Mouse (Mus musculus) fat pad, adult 2 months (tissue): ENCODE measurements around the gene Capza1.
"Not testable (repeated sequence)": the region's sequence is repeated elsewhere in the genome, so short reads cannot be mapped to it uniquely, and the experiment has no call there.

Source experiments
- DNase-seq: peaks from one replicate; pipeline ENCODE4 v3.0.0-alpha.2; 2011; ENCODE audit warnings: low read depth, low spot score; ENCODE audit errors: extremely low read depth

Capza1 gene

DNA sequence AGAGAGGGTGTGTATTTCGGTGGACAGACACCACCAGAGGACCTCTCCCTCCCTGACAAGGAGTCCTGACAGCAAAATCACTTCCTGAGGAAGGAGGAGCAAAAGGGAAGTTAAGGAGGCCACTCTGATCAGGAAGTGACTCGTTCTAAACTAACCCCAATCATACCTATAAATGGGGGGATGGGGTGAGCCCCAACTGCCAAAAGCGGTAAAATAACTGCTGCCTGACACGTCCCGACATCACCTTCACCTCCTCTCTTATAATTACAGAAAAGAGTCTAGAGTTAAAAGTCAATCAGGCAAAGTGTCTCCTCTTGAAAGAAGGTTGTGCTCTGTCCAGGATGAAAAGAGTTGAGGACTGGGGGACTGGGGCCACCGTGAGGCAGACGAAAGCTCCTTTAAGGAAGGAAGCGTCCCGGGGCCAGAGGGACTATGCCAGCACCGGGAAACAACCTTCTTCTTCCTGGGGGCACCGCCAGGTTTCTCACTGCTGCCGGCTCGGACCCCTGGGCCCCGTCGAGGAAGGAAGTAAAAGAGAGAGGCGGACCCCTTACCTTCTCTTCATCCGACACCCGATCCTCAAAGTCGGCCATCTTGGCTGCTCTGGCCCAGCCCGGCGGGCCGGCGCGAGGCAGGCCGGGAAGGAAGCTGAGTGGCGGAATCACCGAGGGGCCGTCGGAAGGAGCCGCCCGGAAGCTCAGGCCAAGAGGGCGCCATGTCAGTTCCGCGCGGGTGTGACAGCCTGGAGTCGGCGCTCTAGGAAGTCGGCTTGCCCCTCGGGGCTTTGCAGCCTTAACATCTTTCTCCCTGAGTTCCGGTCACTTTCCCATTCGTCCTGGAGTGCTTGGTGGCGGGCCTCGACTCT, at the start of gene Capza1, which contains the start of gene St7l:
Capza1 (minus strand) TSS at position 720 of the 865 bp plus-strand sequence.
St7l (plus strand) TSS at position 220 of the 865 bp plus-strand sequence.
- peak; percentile 19 for DNase-seq

DNA sequence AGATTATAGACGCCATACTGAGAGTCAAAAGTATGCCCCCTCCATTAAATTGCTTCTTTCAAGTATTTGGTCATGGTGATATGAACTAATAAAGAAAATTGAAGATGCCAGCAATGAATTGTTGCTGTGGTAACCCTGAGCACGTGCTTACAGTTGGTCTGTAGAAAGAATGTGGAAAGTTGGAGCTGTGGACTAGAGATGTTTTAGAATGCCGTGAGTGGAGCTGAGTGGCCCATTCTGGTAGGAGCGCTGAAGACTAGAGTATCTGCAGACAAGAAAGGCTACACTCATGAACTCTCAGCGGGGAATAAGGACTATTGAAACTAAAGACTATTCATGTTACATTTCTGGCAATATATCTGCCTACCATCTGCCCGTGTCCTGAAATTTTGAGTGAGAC, 44.9 kb upstream of the Capza1 start:
- DNase-seq, result no peak

DNA sequence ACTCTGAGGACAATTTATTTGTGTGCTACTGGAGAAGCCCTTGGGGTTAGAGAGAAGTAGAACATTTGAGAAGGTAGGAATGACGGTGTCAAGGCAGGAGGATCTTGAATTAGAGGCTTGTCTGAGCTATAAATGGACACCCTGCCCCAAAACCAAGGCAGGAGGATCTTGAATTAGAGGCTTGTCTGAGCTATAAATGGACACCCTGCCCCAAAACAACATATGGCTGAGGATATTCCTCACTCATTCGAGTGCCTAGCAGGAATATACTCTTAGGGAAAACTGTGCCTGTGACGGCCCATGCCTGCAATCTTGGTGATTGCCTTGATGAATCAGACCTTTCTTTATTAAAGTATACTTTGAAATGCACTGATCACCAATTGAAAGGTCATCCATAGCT, 41.7 kb upstream of the Capza1 start:
- no peak for DNase-seq

DNA sequence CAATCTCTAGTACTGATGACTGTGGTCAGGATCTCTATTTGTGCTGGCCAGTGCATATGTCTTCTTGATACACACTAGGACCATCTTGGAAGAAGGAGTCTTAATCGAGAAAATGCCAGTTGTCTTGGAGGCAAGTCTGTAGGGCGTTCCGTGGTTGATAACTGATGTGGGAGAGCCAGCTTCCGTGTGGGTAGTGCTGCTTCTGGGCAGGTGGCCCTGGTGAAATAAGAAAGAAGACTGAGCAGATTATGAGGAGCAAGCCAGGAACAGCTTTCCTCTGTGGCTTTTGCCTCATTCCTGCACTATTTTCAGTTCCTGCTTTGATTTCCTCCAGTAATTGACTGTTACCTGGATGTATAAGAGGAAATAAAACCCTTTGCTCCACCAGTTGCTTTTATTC, 41.1 kb upstream of the Capza1 start:
- no peak for DNase-seq

DNA sequence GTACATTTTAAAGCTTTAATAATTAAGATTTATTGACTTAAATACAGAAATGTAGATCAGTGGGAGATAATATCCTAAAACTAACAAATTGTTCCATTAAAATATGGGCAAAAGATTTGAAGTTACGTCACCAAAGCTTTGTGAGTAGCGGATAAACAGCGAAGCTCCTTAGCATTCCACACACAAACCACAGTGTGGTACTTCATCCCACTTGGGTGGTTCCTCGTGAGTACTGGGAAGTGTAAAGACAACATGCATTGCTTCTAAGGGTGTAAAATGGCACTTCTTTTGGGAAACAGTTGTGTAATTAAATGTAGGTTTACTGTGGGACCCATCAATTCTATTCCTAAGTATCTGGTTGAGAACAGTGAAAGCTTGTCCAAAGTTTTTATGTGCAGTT, 36.8 kb upstream of the Capza1 start:
- DNase-seq, result no peak

DNA sequence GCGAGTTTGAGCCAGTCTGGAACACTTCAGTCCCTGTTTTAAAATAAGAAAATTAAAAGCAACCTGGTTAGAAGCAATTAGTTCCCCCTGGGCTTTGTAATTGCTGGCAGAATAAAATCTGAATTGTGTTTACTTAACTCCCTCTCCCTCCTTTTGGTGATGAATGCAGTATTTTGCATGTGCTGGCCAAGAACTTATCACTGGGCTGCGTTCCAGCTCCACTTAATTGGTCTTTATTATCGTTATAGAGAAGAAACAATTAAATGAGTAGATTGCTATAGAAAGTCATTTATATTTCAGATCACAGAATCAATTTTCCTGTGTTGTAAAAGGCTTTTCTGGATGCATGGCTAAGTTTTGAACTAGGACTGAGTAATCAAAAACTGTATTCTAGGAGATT, 31.8 kb upstream of the Capza1 start:
- DNase-seq, result no peak

DNA sequence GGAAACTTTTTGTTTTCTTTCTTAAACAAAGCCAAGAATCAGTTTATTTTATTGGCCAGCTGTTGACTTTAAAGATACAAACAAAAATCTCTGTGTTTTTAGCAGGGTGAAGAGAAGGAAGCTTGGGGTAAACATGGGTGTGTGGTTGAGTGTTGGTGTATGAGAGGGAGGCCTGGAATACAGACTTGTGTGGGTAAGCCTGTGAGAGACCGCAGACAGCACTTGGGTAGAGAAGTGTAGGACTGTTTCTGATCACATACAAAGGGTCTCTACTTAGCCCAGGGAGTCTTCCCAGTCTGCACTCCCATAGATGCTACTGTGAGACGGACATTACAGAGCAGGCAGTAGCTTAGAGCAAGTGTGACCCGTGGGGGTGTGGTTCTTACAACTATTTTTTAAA, 24.3 kb upstream of the Capza1 start:
- no peak for DNase-seq

DNA sequence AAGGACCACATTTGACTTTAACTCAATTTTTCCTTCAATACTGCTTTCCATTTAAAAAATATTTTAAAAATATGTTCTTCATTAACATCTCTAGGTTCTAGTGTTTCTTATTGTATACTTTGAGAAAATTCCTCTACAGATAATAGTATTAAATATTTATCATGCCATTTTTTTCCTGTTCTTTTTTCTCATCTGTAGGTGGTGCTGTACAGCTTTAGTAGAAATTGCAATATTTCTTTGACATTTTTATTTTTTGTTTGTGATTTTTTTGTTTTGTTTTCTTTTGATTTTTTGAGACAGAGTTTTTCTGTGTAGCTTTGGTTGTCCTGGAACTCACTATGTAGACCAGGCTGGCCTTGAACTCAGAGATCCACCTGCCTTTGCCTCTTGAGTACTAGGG, 5.3 kb upstream of the Capza1 start:
- DNase-seq, result no peak

DNA sequence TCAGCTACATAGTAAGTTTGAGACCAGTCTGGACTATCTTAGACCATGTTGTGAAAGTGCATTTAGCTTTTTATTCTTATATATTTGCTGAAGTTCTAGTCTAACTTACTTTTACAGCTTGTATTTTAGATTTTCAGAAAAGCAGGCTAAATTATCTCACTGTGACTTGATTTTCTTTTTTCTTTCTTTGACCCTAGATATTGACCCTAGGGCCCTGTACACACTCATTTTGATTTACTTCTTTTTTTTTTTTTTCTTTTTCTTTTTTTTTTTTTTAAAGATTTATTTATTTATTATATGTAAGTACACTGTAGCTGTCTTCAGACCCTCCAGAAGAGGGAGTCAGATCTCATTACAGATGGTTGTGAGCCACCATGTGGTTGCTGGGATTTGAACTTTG, 2.4 kb upstream of the Capza1 start:
- DNase-seq, result not testable (repeated sequence)

DNA sequence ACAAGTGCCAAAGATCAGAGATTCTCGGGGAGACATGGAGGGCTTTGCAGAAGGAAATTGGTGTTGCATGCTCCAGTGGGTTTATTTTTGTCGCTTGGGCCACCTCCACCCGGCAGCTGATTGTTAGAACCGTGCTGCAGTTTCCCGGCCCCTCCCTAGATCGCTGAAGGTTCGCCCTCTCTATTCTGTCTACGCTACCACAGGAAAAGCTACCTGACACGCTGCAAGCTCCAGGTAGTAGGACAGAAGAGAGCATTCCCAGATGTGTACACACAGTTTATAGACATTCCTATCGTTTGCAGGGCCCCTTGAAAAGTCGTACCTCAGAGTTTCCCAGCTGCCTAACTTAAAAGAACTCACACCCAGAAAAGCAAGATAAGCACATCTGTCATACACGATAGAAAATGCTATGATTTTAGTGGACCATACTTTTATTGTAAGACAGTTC, 1.1 kb upstream of the Capza1 start:
- DNase-seq, result no peak

DNA sequence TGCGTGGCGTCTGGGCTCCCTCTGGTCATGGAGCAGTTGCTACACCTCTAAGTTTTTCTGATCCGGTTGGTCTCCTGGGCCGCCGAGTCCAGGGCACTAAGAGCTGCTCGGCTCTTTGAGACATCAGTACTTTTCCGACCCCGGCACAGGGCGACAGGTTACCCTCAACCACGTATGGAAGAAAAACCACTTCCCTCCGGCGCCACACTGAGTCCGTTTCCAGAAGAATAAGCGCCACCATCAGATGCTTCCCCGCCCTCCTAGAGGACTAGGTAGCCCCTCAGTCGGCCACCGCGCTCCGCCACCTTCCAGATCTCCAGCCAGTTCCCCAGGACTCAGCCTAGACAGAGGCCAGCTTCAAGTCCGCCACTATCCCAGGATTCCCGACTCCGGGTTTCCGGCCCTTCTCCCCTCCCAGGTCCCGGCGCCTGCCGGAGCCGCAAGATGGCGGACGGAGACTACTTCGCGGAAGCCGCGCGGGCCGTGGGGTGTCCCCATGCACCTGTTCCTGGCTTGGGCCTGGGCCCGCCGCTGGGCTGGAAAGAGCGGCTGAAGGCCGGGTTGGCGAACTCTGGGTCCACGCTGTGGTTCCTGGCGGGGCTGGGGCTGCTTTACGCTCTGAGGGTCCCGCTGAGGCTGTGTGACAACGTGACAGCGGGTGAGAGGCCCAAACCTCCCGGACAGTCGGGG, 491 bp upstream of the Capza1 start:
- peak; percentile 45 for DNase-seq

DNA sequence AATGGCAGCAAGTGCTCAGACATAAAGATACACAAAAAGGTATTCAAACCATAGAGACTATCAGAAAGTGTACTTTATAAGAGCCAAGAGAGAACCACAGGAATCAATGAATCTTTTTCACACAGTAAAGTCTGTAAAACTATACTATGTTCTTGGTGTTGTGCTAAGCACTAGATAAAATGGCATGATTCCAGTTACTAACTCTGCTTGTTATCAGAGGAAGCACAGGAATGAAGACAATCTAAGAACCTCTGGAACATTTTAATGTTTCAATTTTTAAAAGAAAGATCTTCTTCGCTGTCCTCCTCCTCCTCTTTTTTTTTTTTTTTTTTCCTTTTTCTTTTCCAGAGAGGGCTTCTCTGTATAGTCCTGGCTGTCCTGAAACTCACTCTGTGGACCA, 5.7 kb downstream of the Capza1 start:
- DNase-seq, result no peak

DNA sequence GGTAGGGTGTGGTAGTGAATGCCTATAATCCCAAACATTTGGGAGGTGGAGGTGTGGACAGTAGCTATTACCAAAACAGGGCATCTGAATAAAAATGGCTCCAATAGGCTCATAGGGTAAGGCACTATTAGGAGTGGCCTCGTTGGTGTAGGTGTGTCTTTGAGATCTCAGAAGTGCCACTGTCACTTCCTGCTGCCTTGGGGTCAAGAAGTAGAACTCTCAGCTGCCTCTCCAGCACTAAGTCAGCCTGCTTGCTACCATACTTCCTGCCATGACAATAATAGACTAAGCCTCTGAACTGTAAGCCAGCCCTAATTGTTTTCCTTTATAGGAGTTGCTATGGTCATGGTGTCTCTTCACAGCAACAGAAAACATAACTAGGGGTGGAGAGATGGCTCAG, 8.2 kb downstream of the Capza1 start:
- no peak for DNase-seq

DNA sequence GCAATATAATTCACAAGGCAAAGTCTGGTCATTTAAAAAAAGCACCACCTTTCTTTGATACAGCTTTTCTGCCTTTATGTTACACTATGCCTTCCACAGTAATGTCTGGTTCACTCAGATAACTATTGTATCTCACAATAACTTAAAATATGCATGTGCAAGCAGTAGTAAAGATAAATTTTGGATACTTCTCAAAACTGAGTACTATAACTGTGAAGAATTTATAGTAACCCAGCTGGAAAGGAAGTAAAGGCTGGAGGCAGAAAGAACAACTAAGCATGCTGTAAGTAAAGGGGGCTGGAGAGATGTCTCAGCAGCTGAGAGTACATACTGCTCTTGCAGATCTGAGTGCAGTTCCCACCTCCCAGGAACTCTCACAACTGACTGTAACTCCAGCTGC, 9.4 kb downstream of the Capza1 start:
- no peak for DNase-seq

DNA sequence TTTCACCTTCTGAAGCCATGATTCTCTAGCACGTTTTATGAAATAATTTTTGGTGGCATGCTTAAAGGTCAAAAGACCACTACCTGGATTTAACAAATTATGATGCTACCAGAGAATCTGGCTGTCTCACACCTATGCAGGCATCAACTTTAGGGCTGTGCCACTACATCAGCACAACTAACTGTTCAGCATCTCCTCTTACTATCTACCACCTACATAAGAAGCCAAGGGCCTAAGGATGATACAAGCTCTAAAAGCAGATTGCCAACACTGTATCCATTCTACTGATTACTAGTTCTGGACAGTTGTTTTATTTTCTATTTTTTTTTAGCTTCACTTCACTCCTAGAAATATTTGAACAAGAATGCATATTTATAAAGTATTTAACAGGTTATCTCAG, 9.8 kb downstream of the Capza1 start:
- no peak for DNase-seq

DNA sequence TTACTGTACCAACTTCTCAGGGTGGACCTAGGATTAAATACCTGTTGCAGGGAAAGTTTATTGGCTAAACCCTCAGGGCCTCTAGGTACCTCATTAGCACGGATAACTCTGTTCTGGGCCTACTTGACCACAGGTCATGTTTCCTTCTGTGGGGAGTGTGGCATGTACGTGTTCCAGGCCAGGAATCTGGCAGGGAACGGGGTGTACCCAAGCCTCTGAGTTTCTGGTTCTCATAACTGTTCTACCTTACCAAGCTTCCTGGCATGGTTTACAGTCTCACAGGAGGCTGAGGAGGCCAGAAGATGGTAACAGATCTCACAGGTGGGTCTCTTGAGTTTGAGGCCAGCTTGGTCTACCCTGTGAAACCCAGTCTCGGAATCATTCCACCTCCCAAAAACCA, 17.7 kb downstream of the Capza1 start:
- DNase-seq, result no peak

DNA sequence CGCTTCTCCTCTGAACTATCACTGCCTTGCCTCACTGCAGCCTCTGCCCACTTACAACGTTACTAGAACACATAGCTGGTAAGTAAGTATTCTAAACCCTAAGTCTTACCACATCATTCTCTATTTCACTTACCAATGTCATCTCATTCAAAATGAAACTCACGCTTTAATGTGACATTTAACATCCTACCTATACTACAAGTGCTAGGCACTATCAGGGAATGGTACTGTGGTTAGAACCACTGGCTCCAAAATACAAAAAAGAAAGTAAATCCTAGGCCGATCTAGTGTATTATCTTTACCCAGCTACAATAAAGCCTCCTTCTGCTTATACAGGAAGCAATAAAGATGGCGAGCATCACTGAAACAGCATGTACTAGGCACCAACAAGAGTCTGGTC, 23.3 kb downstream of the Capza1 start:
- no peak for DNase-seq

DNA sequence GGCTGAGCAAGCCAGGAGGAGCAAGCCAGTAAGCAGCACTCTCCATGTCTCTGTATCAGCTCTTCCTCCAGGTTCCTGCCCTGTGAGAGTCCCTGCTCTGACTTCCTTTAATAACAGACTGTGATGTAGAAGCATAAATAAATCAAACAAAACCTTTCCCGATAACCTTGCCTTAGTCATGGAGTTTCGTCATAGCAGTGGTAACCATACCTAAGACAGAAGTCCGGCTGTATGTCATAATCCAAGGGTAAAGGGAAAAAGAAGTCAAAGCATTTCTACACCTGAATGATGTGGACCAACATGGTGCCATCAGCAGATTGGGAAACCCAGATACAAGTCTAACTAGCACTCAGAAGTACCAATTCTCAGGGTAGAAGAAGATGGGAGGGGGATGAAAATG, 28.5 kb downstream of the Capza1 start:
- DNase-seq, result no peak

DNA sequence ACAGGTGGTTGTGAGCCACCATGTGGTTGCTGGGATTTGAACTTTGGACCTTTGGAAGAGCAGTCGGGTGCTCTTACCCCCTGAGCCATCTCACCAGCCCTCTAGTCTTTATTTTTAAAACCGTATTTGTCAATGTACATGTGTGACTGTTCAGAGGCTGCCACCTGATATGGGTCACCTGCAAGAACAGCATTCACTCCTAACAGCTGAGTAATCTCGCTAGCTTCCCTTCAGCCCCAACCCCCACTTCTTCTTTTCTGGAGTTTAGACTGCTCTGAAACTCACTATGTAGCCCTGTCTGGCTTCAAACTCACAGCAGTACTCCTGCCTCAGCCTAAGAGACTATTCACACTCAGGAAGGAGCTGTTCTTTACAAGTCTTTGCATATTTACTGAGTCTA, 41.9 kb downstream of the Capza1 start:
- no peak for DNase-seq

DNA sequence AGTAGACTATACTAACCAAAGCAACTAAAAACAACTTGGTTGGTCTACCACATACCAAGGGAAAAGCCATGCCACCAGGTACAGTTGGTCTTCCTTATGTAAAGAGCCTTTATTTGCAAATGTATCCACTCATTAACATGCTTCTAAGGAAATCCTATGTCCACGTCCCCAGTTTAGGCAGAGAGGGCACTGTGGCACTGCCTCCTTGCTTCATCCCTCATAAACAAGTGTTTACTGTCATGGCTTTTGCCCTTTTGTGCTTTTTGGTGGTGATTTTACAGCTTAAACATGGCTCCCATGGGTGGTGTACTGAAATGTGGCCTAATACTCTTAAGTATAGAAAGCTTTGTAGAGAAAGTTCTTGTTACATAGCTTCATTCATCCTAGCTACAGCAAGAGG, 43.9 kb downstream of the Capza1 start:
- DNase-seq, result no peak

DNA sequence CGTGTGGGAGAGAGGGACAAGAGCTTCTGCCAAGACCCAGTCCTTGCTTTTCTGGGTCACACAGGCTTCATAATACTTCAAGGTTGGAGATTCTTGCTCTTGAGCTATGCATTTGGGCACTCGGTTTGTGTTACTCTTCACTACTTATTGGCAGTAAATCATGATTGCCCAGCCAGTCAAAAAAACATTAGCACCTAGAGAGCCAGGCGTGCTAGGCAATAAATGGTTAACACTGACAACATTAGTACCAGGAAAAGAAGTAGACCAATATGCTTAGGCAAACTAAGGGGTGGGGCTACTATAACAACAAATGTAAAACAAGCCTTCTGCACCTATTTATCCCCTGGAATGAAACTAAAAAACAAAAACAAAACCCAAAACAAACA, 45.6 kb downstream of the Capza1 start:
- no peak for DNase-seq

DNA sequence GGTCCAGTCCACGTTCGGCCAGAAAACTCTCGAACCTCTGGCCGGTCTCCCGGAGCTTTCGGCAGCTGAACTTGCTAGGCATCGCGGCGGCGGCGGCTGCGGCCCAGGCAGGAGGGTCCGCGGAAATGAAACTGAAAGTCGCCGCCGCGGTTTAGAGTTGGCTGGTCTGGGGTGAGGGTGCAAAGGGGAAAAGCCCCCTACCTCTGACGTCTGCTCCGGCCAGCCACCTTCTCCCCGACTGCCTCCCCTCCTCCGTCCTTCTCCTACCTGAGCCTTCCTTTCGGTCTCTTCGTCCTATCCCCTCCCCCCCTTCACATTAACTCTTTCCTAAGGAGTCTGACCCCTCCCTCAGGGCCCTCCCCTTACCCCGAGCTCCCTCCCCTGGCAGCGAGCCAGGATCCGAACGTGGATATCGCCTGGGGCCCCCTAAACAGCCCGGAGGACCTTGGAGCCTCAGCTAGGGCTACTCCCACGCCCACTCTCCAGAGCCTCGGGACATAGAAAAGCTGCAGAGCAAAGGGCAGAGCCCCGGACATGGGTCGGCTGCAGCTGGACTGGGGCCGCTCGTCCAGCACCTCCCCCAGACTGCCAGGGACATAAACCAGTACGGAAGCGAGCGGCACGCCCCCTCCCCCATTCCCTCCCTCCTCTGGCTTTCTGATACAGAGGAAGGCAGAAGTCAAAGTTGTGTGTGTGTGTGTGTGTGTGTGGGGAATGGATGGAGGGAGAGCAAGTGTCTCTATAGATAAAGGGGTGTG, 46.1 kb downstream of the Capza1 start, which contains the start of gene Mov10:
Mov10 (minus strand) TSS at position 573 of the 758 bp plus-strand sequence.
- no peak for DNase-seq
